Mouse (Mus musculus) liver, postnatal 0 days (tissue): ENCODE measurements at regions not wholly inside any gene's neighbourhood (a gene's known extent, or its start where the extent isn't known, plus 50 kb on each side); places are given as distances from the start of the nearest gene placed in this dataset.
A peak's percentile ranks its signal among the peaks of the same experiment; 100 is the strongest.

Experiments used
- CTCF ChIP-seq: sonication (generic); IDR thresholded peaks from 2 replicates; pipeline ENCODE4 v1.5.1; 2016; ENCODE audit warnings: antibody characterized with exemption, low read depth
- EP300 ChIP-seq: IDR thresholded peaks from 2 replicates; pipeline ENCODE4 v1.6.1; 2016; ENCODE audit warnings: antibody characterized with exemption, low read depth, mild to moderate bottlenecking

GRCm38 (mm10) chr4:45730862-45731831, 67.7 kb upstream of the Aldh1b1 start:
- TF ChIP-seq CTCF (peak; percentile 70), EP300 (no peak)
